Mouse (Mus musculus) layer of hippocampus, adult 9-11 months (tissue): ENCODE results near the gene Afap1.

Experiments
- DNase-seq: peaks from one replicate; pipeline ENCODE4 v3.0.0; 2022

The Afap1 gene

DNA sequence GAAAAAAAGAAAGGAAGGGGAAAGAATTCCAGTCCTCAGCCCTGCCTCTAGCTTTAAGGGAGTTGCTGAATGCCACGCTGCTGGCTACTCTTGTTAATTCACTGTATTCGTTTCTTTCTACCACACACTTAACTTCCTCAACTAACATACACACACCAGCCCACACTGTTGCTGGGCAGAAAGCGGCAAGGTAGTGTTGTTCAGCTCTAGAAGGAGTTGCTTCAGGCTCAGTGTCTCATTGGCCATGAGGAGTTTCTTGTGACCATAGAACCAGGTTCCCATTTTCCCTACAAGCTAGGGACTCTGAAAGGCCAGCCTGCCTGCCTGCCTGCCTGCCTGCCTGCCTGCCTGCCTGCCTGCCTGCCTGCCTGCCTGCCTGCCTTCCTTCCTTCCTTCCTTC lies 5.9 kb downstream of the Afap1 start:
- no peak for DNase-seq

DNA sequence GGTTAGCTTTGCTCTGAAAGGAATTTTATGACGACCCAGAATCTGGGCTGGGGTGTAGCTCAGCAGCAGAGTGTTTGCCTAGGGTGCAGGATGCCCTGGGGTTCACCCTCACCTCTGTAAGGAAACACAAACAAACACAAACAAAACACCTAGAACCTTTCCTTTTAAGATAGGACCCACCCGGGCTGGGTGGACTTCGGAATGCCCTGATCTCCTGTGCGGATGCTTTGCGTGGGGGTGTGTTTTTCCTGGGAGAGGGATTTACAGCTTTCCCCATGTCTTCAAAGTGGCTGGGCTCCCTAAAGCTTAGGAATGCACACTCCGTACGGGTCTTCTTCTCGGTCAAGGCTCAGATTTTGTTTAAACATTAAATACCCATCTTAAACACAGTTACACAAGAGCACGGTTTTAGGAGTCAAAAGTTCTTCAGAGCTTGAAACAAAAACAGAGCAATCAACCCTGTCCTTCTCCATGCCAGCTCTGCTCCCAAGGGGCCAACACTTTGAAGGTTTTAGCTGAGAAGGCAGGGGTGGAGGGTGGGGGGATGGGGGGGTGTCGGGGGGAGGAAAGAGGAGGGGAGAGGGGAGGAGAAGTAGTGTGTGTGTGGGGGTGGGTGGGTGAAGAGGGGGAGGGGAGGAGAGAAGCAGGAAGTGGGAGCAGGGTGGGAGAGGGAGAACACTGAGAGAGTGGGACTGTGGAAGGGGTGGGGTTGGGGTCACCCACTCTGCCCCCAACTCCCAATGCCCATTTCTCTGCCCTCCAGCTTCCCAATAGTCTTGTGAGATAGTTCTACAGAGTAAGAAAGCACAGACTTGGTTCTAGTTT lies 7.5 kb downstream of the Afap1 start:
- DNase-seq, result no peak

DNA sequence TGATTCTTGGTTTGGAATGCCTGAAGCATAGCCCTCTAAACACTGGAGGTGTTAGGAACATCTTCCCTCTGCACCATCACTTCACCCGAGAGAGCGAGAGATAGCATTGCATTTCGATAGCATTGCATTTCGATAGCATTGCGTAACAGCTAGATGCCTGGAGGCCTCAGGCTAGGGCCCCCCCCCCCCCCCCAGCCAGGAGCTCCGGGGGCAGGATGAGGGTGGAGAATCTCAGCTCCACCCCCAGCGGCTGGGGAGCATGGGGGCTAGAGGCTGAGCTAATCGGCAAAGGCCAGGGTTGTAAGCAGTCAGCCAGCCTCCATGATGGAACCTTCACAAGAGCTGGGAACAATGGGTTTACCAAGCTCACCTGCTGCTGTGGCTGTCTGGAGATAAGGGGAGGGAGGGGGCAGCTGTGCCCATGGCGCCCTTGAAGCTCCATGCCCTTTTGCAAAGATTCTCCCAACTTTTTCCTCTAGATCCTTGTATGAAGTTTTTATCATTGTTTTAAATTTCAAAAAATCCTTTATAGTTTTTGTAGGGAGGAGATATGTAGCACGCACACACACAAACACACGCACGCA lies 8.2 kb downstream of the Afap1 start:
- no peak for DNase-seq

DNA sequence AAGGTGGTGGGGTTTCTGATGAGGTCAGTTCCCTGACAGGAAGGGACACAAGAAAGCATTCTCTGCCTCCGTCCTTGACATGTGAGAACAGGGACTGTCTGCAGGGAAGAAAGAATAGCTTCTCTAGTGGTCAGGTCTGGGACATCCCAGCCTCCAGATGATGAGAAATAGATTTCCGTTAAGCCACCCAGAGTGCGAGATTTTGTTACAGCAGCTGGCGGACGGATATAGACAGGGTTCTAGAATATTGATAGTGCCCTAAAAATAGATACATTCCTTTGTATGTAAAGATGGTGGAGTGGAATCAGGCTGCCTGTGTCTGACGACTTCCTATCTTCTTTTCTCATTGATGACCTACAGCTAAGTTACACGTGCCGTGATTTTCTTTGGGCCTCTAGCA lies 10.3 kb downstream of the Afap1 start:
- DNase-seq, result no peak

DNA sequence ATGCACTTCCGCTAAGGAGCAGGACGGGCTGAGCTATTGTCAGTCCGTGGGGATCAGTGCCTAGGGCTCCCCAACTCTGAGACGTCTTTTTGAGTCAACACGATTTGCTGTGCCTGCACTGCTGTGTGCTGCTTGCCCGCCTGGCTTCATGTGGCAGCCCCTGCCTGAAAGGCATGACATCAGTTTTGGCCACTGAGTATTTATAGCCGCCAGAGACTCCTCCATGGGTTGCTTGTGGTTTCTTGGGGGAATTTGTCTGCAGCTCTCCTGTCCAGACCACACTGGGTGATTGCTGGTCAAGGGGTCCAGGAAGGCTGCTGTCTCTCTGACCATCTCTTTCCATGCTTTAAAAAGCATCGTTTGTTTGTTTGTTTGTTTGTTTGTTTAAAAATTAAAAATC lies 12.2 kb downstream of the Afap1 start:
- no peak for DNase-seq

DNA sequence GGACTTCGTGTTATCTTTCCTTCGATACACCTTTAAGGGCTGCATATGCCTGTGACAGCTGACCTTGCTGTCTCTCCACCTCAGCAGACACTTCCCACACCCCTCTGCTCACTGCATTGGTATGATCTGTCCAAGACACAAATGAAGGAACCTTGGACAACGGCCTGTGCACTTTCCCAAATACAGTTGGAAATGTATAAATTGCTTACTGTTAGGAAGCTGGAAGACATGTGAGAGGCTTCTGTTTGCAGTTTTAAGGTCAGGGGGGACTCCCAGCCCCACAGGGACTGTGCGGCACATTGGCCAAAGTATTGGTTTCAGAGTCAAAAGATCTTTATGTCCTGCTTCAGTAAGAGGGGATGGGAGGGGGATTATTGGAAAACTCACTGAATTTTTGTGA lies 14.0 kb downstream of the Afap1 start:
- no peak for DNase-seq

DNA sequence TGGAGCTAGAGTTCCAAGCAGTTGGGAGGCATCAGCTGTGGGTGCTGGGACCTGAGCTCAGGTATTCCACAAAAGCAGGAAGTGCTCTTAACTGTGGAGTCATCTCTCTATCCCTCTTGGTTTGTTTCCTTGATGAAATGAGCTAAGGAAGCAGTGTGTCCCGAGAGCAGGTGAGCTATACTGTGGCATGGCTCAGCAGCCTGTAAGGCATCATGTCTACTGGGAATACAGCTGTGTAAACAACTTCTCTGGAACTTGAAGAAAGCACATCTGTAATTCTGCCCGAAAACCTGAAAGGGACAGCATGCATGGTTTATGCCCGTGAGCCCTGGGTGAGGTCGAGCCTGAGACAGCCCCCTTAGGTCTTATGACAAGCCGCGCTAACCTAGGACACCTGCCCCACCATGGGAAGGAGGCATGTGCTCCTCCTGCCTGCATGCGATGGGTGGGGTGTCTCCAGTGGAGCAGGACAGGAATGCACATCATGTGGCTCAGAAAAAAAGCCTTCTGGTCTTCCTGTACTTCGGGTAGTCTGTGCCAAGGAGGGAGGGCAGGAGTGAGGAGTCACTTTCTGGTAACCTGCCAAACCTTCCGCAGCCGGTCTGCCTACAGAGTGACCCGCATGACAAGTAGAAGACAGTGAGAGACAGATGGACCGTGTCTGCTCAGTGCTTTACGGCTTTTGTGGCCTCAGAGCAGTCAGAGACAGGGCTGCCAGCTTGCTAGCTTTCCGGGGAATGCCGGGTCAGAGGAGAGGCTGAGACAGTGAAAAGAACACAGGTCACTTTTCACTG lies 14.7 kb downstream of the Afap1 start:
- peak; percentile 88 for DNase-seq

DNA sequence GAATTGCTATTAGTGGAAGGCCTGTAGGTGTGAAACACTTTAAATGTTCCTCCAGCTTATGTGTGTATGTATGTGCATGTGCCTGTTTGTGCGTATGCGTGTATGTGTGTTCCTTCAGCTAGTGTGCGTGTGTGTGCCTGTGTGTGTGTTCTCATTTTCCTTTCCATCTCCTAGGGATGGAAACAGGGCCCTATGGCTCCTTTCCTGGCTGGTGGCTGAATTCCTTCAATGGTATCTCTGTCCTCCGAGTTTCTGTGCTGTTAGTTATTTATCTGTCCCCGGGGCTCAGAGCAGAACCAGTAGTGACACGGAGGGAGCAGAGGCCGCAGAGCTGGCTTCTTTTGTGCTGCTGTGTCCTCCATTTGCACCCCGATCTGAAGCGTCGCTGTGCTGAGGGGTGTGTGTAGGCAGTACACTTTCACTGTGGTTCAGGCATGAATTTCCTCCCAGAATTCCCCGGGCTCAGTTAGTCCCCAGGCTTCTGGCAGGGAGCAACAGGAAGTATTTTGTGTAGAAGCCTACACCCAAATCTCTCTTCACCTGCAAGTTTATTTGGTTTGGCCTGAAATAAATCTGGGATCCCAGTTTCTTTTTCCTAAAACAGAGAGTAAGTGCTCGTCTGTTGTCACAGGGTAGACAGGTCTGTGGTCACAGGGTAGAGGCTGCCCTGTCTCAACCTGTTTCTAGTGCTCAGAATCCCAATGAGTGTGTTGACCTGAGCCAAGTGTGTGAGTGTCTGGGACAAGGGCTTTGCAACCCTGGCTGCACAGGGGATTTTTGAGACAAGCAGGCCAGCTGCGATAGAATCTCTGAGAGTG lies 15.7 kb downstream of the Afap1 start:
- no peak for DNase-seq

DNA sequence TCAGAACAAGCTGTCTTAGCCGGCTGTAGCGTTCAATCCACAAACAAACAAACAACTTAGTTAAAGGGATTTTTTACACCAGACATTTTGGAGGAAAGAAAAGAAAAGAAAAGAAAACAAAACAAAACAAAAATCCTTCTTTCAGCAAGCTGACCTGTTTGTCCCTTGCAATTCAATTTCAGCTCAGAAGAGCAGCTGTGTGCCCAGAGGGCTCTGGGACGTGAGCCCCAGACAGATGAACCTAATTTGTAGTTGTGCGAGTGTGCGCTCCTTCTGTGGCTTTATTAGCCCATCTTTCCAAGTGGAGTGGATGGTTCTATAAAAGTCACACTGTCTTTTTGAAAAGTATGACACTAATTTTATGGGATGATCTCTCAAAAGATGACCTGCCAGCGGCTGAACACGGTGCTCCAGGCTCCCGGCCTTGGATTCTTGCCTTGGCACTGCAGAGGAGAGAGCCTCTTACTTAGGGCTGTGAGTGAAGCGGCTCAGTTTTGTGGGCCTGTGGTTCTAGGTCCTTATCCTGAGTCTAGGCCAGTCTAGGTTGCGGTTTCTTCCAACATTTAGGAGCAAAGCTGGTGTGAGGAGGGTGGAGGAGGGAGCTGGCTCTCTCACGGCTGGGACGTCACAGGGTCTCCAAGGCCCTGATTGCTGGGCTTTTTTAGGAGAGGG lies 22.6 kb downstream of the Afap1 start:
- DNase-seq, result no peak

DNA sequence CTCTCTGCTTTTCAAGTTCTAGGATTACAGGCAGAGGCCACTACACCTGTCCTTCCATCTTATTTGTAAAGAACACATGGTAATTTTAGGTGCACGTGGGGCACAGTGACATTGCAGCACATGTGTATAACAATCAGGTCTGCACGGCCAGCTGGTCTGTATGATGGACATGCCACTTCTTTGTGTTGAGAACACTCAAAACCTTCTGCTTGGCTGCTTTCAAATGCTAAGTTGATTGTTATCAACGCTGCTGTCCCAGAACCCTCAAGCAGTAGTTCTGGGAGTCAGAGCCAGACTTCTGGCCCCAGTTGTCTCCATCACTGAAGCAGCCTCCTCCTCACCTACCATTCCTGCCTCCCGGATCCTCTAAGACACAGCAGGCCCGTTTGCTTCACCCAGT lies 23.5 kb downstream of the Afap1 start:
- no peak for DNase-seq

DNA sequence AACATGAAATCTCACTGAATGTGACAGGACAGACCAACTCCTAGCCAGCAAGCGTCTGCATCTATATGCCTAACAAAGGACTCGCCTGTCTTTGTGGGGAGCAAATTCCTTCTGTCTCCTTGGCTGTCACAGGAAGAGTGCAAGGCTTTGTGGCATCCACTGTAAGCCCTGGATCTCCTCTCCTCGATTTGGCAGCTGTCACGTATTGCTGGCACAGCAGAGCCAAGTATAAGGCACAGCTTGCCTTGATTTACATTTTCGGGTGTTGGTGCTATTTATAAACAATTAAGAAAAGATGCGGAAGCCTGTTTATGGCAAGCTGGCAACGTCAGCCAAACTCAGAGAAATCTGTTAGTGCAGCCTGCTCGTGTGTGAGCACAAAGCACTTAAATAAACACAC lies 25.3 kb downstream of the Afap1 start:
- peak; percentile 84 for DNase-seq

DNA sequence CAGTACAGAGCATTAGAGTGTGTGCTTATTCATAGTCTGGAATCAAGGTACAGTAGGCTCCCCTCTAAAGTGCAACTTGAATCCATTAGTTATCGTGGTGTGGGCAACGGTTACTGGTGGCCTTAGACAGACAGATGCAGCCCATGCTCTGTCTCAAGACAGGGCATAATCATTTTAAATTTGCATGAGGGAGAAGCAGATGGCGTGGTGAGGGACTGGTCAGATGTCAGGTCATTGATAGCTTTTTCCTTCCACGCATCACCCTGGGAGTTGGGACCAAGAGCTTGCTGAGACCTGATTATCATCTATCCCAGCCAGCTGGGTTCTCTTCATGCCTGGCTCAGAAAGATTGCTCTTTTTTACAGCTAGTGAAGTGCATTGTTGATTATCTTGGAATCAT lies 27.0 kb downstream of the Afap1 start:
- no peak for DNase-seq

DNA sequence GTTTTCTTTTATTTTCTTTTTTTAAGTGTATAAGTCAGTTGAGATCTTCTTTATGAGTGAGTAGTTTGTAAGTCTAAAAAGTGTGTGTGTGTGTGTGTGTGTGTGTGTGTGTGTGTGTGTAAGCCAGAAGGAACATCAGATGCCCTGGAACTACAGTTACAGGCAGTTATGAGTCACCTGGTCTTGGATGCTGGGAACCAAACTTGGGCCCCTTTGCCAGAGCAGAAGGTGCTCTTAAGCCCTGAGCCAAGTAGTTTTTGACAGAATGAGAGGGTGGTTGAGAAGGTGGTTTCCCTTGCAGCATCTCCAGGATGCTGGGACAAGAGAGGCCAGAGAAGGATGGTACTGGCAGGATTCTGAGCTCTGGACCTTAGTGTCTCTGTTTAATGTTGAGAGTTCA lies 27.4 kb downstream of the Afap1 start:
- DNase-seq, result no peak

DNA sequence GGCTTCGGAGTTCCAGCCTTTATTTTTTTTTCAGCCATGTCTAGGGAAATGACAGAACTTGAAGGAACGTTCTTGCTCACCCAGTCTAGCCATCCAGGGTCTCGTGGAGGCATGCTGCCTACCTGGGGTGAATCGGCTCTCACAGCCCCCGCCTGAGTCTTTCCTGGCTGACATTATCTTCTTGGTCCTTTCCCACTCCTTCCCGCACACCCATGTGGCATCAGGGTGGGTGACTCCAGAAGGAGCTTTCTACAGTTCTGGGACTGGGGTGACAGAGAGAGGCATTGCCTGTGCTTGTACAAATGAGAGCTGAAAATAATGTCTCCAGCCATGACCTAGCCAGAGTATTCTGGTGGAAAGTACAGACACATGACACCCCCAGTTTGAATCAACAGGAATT lies 28.0 kb downstream of the Afap1 start:
- no peak for DNase-seq

DNA sequence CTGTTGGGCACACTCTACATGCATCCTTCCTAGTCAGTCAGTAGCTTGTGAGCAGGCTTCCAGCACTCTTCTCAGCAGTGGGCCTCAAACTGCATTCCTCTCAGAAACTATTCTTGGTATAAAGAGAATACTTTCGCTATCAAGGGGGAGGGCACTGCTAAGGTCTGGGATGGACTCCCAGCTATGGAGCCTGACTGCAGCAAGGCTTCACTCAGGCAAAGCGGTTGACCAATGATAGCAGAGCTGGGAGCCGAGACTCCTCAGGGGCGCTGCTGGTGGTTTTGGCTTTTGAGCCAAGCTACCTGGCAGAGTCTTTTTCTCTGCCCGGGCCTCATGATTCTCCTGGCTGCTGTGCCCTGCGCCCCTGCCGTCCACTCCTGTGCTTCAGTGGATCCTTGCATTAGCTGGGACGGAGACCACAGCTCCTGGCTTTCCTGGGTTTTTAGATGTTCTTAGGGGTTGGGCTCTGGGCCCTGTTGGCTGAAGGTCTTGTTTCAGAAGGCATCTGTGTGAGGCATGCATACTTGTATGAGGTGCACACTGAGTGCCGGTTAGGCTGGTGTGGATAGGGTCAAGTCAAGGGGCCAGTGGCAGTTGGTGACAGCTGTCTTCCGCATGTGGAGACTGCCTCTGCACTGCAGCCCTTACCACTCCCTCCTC lies 28.6 kb downstream of the Afap1 start:
- DNase-seq, result no peak

DNA sequence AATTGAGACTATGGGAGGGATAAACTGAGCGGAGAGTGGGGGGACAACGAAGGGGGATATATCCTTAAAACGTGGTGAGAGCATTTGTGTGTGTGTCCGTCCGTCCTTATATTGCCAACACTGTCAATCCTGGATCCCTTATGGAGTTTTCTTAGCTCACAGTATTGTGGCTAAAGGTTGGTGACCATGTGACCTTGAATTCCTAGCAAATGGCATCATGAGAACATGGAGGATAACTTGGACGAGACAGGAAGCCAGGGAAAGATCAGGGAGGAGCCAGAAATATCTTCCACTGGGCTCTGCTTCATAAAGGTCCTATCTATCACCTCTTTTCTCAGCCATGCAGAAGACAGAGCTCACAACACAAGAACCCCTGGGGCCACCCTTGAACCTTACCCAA lies 30.3 kb downstream of the Afap1 start:
- no peak for DNase-seq

DNA sequence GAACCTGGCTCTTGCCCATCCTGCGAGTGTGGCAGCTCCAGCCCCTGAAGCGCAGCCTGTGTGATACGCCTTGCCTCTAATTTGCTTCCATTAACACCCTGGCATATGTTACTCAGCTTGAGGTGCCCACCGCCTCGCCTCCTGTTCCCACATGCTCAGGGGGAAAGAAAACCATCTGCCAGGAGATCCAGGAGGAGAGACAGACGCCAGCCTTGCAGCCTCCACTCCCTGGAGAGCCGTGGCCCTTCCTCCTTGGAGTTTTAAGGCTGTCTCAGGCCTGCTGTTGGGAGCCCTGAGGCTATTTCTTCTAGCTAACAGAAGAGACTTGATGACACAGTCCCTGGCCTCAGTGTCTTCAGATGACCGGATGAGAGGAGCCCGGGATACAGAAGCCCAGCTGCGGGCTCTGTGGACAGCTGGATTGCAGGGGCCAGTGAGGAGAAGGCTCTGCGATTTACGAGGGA lies 32.1 kb downstream of the Afap1 start:
- peak; percentile 61 for DNase-seq

DNA sequence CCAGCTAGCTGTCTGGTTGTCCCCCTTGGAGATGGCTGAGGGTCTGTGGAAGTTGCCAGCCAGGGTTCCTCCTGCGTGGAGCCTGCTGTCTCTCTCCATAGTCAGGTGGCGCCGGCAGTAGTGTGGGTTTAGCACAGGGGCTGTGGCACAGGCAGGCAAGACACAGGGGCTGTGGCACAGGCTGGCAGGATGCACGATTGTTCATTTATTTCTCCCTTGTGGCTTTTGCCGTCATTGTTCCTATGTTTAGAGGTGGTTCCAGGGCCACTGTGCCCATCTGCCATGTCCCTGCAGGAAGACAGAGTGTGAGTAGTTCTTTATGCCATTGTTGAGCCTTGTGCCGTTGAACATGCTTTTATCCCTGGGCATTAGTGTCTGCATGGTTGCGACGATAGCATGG lies 33.4 kb downstream of the Afap1 start:
- DNase-seq, result no peak

DNA sequence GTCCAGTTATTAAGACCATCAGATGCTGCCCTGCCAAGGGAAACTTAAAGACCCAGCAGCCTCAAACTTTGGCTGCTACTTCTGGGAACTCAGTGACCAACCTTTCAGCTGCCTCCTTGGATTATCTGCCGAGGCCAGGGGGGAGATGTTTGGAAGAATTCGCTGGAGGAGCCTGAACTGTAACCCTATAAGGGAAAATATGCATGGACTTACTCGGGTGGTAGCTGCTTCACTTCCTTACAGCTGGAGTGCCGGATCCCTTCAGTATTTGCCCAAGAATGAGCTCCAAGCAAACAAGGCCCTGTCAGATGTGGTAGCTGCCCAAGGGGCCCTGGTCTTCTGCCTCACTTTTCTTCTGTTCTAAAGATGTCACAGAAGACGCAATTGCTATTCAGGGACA lies 38.2 kb downstream of the Afap1 start:
- DNase-seq, result no peak

DNA sequence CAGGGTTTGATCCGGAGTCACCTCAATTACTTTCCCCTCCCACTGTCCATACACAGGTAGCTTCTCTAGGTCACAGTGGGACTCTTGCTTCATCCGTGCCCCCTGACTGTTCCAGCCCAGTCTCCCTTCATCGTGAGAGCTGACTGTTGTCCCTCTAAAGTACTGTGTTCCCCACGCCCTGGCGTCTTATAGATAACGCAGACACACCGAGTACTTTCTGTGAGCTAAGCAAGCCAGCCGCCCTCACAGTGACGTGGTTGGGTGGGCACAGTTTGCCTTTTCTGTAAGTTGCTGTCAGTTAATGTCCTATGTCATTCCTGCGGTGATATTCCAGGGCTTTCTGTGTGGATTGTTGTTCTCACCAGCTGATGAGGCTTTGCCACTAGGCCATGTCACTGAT lies 39.9 kb downstream of the Afap1 start:
- no peak for DNase-seq

DNA sequence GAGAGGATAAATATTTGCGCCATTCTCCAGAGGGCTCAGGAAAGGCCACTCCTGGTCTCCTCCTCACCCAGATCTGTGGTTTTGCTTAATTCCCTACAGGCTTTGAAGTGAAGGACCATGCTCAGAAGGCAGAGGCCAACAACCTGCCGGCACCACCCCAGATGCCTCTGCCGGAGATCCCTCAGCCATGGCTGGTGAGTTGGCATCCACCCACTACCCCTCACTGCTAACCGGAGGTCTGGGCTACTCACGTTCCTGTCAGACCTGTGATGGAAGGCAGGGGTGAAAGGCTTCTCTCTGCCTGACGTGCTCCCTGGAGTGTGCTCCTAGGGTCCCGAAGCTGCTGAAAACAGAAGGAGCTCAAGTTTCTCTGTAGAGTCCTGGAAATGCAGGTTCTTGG lies 42.8 kb downstream of the Afap1 start:
- DNase-seq, result no peak
